ENCODE assay signal across 12 mouse cellular contexts in the genomic region with DNA sequence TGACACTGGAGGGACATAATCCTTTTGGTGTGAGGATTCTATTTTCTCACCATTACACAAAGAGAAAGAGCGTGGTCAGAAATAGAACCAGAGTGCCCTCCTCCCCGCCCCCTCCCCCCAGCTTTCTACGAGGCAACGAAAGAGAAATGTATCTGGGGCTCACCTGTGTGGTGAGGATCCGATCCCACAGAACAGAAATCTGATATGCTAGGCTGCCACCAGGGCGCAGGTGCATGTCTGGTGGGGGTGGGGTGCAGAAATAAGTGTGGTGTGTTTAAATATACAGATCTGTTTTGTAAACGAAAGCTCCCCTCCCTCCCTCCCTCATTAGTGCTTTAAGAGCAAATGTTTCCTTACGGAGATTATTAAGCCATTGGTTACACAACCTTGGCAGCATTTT. TPM values are rescaled to one million over a fixed set of nuclear protein-coding genes. Genes with fewer than 3 reads are reported as not detected.
A peak's percentile ranks its signal among the peaks of the same experiment; 100 is the strongest.
DNase-seq lines count a peak whose midpoint lies in the region; ATAC-seq and TF ChIP-seq lines count a peak whose summit lies in the region.
"Had no signal": no experiment of that assay in that cellular context is flagged by ENCODE, and none has a peak within 500 bp of the region (broad histone marks: within the 10 kb centered on the region; RNA-seq: fewer than 3 reads in every experiment).

No protein-coding gene starts in this region.

- H3K4me2 ChIP-seq in heart, embryonic 12.5 days: peak overlapping the region; percentile 49
- H3K4me2 ChIP-seq in lung, embryonic 14.5 days: peak overlapping the region; percentile 18; the same call in 1 of the 2 replicates
- H3K4me2 ChIP-seq in embryonic facial prominence, embryonic 15.5 days (replicated peaks): no peak overlapping the region

- H3K4me1 ChIP-seq in heart, embryonic 12.5 days (replicated peaks): peaks cover 57% of the 10 kb centered on the region
- H3K4me1 ChIP-seq in lung, embryonic 14.5 days (ENCODE audit: insufficient read depth): peaks cover 34% of the 10 kb centered on the region
- peaks cover 46% of the 10 kb centered on the region for H3K4me1 ChIP-seq in embryonic facial prominence, embryonic 15.5 days

- no peak for ATAC-seq in heart, embryonic 12.5 days (ENCODE audit: insufficient number of reproducible peaks, low FRiP score)
- ATAC-seq in lung, embryonic 14.5 days (ENCODE audit: insufficient read depth): no peak
- ATAC-seq in embryonic facial prominence, embryonic 15.5 days (ENCODE audit: insufficient number of reproducible peaks, low FRiP score, low TSS enrichment, low read depth): peak; percentile 26; the same call in 1 of the 2 replicates

- H3K4me3 ChIP-seq in heart, embryonic 12.5 days: no peak overlapping the region
- H3K4me3 ChIP-seq in lung, embryonic 14.5 days (ENCODE audit: low read depth, low read length): no peak overlapping the region
- no peak overlapping the region for H3K4me3 ChIP-seq in embryonic facial prominence, embryonic 15.5 days (replicated peaks)

- no peaks in the 10 kb centered on the region for H3K27me3 ChIP-seq in heart, embryonic 12.5 days (replicated peaks)
- H3K27me3 ChIP-seq in lung, embryonic 14.5 days (ENCODE audit: insufficient read depth, low read length): no peaks in the 10 kb centered on the region
- H3K27me3 ChIP-seq in embryonic facial prominence, embryonic 15.5 days: no peaks in the 10 kb centered on the region

- H3K9ac ChIP-seq in heart, embryonic 12.5 days: no peak overlapping the region; the same call in 1 of the 2 replicates
- no peak overlapping the region; the same call in 1 of the 2 replicates for H3K9ac ChIP-seq in lung, embryonic 14.5 days
- H3K9ac ChIP-seq in embryonic facial prominence, embryonic 15.5 days: no peak overlapping the region

- 60% methylated on average over 8 of the region's 8 CpGs for WGBS in heart, embryonic 12.5 days
- WGBS in lung, embryonic 14.5 days: 34% methylated on average over 8 of the region's 8 CpGs
- 33% methylated on average over 8 of the region's 8 CpGs for WGBS in embryonic facial prominence, embryonic 15.5 days

- H3K36me3 ChIP-seq in heart, embryonic 12.5 days: no peaks in the 10 kb centered on the region
- H3K36me3 ChIP-seq in lung, embryonic 14.5 days (ENCODE audit: insufficient read depth): no peaks in the 10 kb centered on the region
- no peaks in the 10 kb centered on the region for H3K36me3 ChIP-seq in embryonic facial prominence, embryonic 15.5 days

- no peak overlapping the region for H3K27ac ChIP-seq in heart, embryonic 12.5 days (ENCODE audit: poor library complexity, severe bottlenecking)
- no peak overlapping the region for H3K27ac ChIP-seq in lung, embryonic 14.5 days (ENCODE audit: low read depth)
- 0 out of 2 replicates have a peak overlapping the region, but pooled peaks have one; percentile 61 for H3K27ac ChIP-seq in embryonic facial prominence, embryonic 15.5 days (replicated peaks)

- no peak for DNase-seq in heart, adult 9 months (ENCODE audit: low spot score in 2 of 2)
- peak; percentile 34 for DNase-seq in lung, embryonic 14.5 days
- DNase-seq in lung, postnatal 10 days: no peak
- peak; percentile 76 for DNase-seq in A20 (ENCODE audit: low read depth, low spot score)
- no peak for DNase-seq in right cerebral cortex, postnatal 4 days
- no peak for DNase-seq in layer of hippocampus, postnatal 25 days (ENCODE audit: extremely low spot score in 1 of 2, low spot score in 1 of 2)
- DNase-seq: adrenal gland, postnatal 14 days; embryo, embryonic 11 days; kidney, postnatal 36 days; spleen, adult 18-20 months had no signal

- TF ChIP-seq CTCF in lung, embryonic 14.5 days (IDR thresholded peaks at IDR 0.05; ENCODE audit: low read depth): no peak

- H3K9me3 ChIP-seq in heart, embryonic 12.5 days (replicated peaks): no peaks in the 10 kb centered on the region
- no peaks in the 10 kb centered on the region for H3K9me3 ChIP-seq in lung, embryonic 14.5 days (ENCODE audit: low read depth, low read length)
- H3K9me3 ChIP-seq in embryonic facial prominence, embryonic 15.5 days (replicated peaks): no peaks in the 10 kb centered on the region

RNA-seq across cellular contexts. Expression of gene Ank, which starts 20.6 kb away (rescaled TPM):
- polyA plus RNA-seq in heart, embryonic 12.5 days (2016; fragmentation: Nextera tagmentation; extraction: Ambion mirVana): 12.6 and 14.7 TPM in 2 replicates
- polyA plus RNA-seq in lung, embryonic 14.5 days (2014; fragmentation: Nextera tagmentation; extraction: Ambion mirVana): 9.2 and 9.6 TPM in 2 replicates
- 21.8 and 23.3 TPM in 2 replicates for polyA plus RNA-seq in embryonic facial prominence, embryonic 15.5 days (2015; fragmentation: Nextera tagmentation; extraction: Ambion mirVana)
- 100 to 1,000 TPM; 159 to 164 TPM for total RNA-seq in layer of hippocampus, postnatal 25 days (2021)

Comparison
In these comparisons a context has a peak if more than half of its experiments do, and no peak if none do; other contexts are left out.
1. DNase-seq: peak in lung, embryonic 14.5 days (single experiment) and A20 (single experiment); none in heart, adult 9 months (0 of 2), lung, postnatal 10 days (single experiment), right cerebral cortex, postnatal 4 days (single experiment) and layer of hippocampus, postnatal 25 days (0 of 2).